Mouse (Mus musculus): ENCODE measurements around the gene Klra17. TPM values are rescaled to one million over a fixed set of nuclear protein-coding genes. Genes with fewer than 3 reads are reported as not detected.
"Not testable (repeated sequence)": the region's sequence is repeated elsewhere in the genome, so short reads cannot be mapped to it uniquely, and the experiment has no call there.

The Klra17 gene
- not detected in 2 replicates for polyA plus RNA-seq (2016; fragmentation: Nextera tagmentation; extraction: Ambion mirVana)

- Histone ChIP-seq H3K27ac (replicated peaks) (no peak within 1 kb of the TSS), H3K4me3 (no peak within 1 kb of the TSS), H3K9me3 (peaks cover 16% of the 10 kb centered on the region; the same call in 1 of the 2 replicates), H3K27me3 (replicated peaks; ENCODE audit: low read depth, poor library complexity, severe bottlenecking) (no peaks in the 10 kb centered on the region), H3K36me3 (replicated peaks) (no peaks in the 10 kb centered on the region), H3K4me1 (no peaks in the 10 kb centered on the region)
- no peak for DNase-seq (ENCODE audit: low spot score)
- 60% methylated on average over 1 of the region's 1 CpGs for WGBS
These were observed at the start of gene Klra17 for GRCm38 (mm10) chr6:129876549-129876948. Gene Klra17 (minus strand): TSS chr6:129876672.

- H3K27ac ChIP-seq (replicated peaks); H3K36me3 ChIP-seq (replicated peaks); H3K4me1 ChIP-seq; H3K27me3 ChIP-seq (replicated peaks; ENCODE audit: low read depth, poor library complexity, severe bottlenecking); DNase-seq (ENCODE audit: low spot score); H3K4me3 ChIP-seq: not testable (repeated sequence)
- peaks cover 27% of the 10 kb centered on the region for H3K9me3 ChIP-seq
These were observed 41.0 kb upstream of the Klra17 start, which contains the start of gene Klra5 for GRCm38 (mm10) chr6:129917476-129917946. Gene Klra5 (minus strand): TSS chr6:129917650.

- no peaks in the 10 kb centered on the region for H3K36me3 ChIP-seq (replicated peaks)
- no peaks in the 10 kb centered on the region for H3K4me1 ChIP-seq
- H3K27ac ChIP-seq (replicated peaks), result no peak overlapping the region
- no peak for DNase-seq (ENCODE audit: low spot score)
- peaks cover 25% of the 10 kb centered on the region for H3K9me3 ChIP-seq
- WGBS, result 91% methylated on average over 1 of the region's 1 CpGs
- H3K4me3 ChIP-seq, result no peak overlapping the region
- H3K27me3 ChIP-seq (replicated peaks; ENCODE audit: low read depth, poor library complexity, severe bottlenecking), result no peaks in the 10 kb centered on the region
These were observed 40.5 kb upstream of the Klra17 start for GRCm38 (mm10) chr6:129916996-129917395.

- 83% methylated on average over 2 of the region's 2 CpGs for WGBS
- no peak for DNase-seq (ENCODE audit: low spot score)
- no peak overlapping the region for H3K4me3 ChIP-seq
- no peaks in the 10 kb centered on the region for H3K36me3 ChIP-seq (replicated peaks)
- H3K27ac ChIP-seq (replicated peaks), result no peak overlapping the region
- H3K9me3 ChIP-seq, result peaks cover 35% of the 10 kb centered on the region
- no peaks in the 10 kb centered on the region for H3K4me1 ChIP-seq
- H3K27me3 ChIP-seq (replicated peaks; ENCODE audit: low read depth, poor library complexity, severe bottlenecking), result no peaks in the 10 kb centered on the region
These were observed 6.1 kb upstream of the Klra17 start for GRCm38 (mm10) chr6:129882525-129882924.

- H3K9me3 ChIP-seq, result peaks cover 20% of the 10 kb centered on the region
- WGBS, result no CpG with 5 or more reads among the region's 3 CpGs
- H3K27me3 ChIP-seq (replicated peaks; ENCODE audit: low read depth, poor library complexity, severe bottlenecking); H3K36me3 ChIP-seq (replicated peaks); H3K27ac ChIP-seq (replicated peaks); H3K4me1 ChIP-seq; H3K4me3 ChIP-seq; DNase-seq (ENCODE audit: low spot score): not testable (repeated sequence)
These were observed 14.1 kb downstream of the Klra17 start, which contains the start of gene Gm17631 for GRCm38 (mm10) chr6:129862349-129862748. Gene Gm17631 (plus strand): TSS chr6:129862649.

GRCm38 (mm10) chr6:129825559-129825958, 50.9 kb downstream of the Klra17 start:
- Histone ChIP-seq H3K4me3 (no peak overlapping the region), H3K27me3 (replicated peaks; ENCODE audit: low read depth, poor library complexity, severe bottlenecking) (no peaks in the 10 kb centered on the region), H3K9me3 (peaks cover 27% of the 10 kb centered on the region; the same call in 1 of the 2 replicates), H3K36me3 (replicated peaks) (no peaks in the 10 kb centered on the region), H3K27ac (replicated peaks) (no peak overlapping the region), H3K4me1 (no peaks in the 10 kb centered on the region)
- no peak for DNase-seq (ENCODE audit: low spot score)
- WGBS, result 81% methylated on average over 1 of the region's 1 CpGs

- H3K36me3 ChIP-seq (replicated peaks), result no peaks in the 10 kb centered on the region
- H3K27ac ChIP-seq (replicated peaks), result no peak overlapping the region
- WGBS, result 89% methylated on average over 1 of the region's 1 CpGs
- no peaks in the 10 kb centered on the region for H3K4me1 ChIP-seq
- peaks cover 24% of the 10 kb centered on the region for H3K9me3 ChIP-seq
- DNase-seq (ENCODE audit: low spot score), result no peak
- H3K27me3 ChIP-seq (replicated peaks; ENCODE audit: low read depth, poor library complexity, severe bottlenecking), result no peaks in the 10 kb centered on the region
- H3K4me3 ChIP-seq, result no peak overlapping the region
These were observed 52.5 kb downstream of the Klra17 start for GRCm38 (mm10) chr6:129824004-129824403.

GRCm38 (mm10) chr6:129817731-129818130, 58.7 kb downstream of the Klra17 start:
- WGBS, result 70% methylated on average over 3 of the region's 3 CpGs
- Histone ChIP-seq H3K9me3 (peaks cover 12% of the 10 kb centered on the region), H3K4me1 (no peaks in the 10 kb centered on the region)

GRCm38 (mm10) chr6:129784170-129784569, 92.3 kb downstream of the Klra17 start, which contains the start of gene Gm156:
Gene Gm156 (minus strand): TSS chr6:129784270.
- DNase-seq (ENCODE audit: low spot score); H3K27ac ChIP-seq (replicated peaks); H3K4me3 ChIP-seq; H3K36me3 ChIP-seq (replicated peaks); H3K27me3 ChIP-seq (replicated peaks; ENCODE audit: low read depth, poor library complexity, severe bottlenecking); H3K4me1 ChIP-seq; H3K9me3 ChIP-seq: not testable (repeated sequence)
- 86% methylated on average over 3 of the region's 3 CpGs for WGBS

More at GRCm38 (mm10) chr6:129817731-129818130, 58.7 kb downstream of the Klra17 start:
- Histone ChIP-seq H3K4me3 (no peak overlapping the region), H3K36me3 (replicated peaks) (no peaks in the 10 kb centered on the region), H3K27me3 (replicated peaks; ENCODE audit: low read depth, poor library complexity, severe bottlenecking) (no peaks in the 10 kb centered on the region), H3K27ac (replicated peaks) (no peak overlapping the region)
- DNase-seq (ENCODE audit: low spot score), result no peak

Other genes with a start within 250 kb of the Klra17 start
- not detected in 2 replicates for gene Klrc3, start 233.3 kb downstream of the Klra17 start, polyA plus RNA-seq (2016; fragmentation: Nextera tagmentation; extraction: Ambion mirVana)
- gene Klrc2, start 216.0 kb downstream of the Klra17 start, polyA plus RNA-seq (2016; fragmentation: Nextera tagmentation; extraction: Ambion mirVana), result not detected in 2 replicates
- gene Klrc1, start 197.7 kb downstream of the Klra17 start, polyA plus RNA-seq (2016; fragmentation: Nextera tagmentation; extraction: Ambion mirVana), result not detected in 2 replicates
- not detected in 2 replicates for gene Klri1, start 159.5 kb downstream of the Klra17 start, polyA plus RNA-seq (2016; fragmentation: Nextera tagmentation; extraction: Ambion mirVana)
- gene Klri2, start 136.2 kb downstream of the Klra17 start, polyA plus RNA-seq (2016; fragmentation: Nextera tagmentation; extraction: Ambion mirVana), result not detected in 2 replicates
- not detected in 2 replicates for gene Gm156, start 92.4 kb downstream of the Klra17 start, polyA plus RNA-seq (2016; fragmentation: Nextera tagmentation; extraction: Ambion mirVana)
- not detected in 2 replicates for gene Gm17631, start 14.0 kb downstream of the Klra17 start, polyA plus RNA-seq (2016; fragmentation: Nextera tagmentation; extraction: Ambion mirVana)
- gene Klra5, start 41.0 kb upstream of the Klra17 start, polyA plus RNA-seq (2016; fragmentation: Nextera tagmentation; extraction: Ambion mirVana), result not detected in 2 replicates
- gene Klra6, start 150.3 kb upstream of the Klra17 start, polyA plus RNA-seq (2016; fragmentation: Nextera tagmentation; extraction: Ambion mirVana), result not detected in 2 replicates
- not detected in 2 replicates for gene Klra4, start 190.6 kb upstream of the Klra17 start, polyA plus RNA-seq (2016; fragmentation: Nextera tagmentation; extraction: Ambion mirVana)